In the genomic region with DNA sequence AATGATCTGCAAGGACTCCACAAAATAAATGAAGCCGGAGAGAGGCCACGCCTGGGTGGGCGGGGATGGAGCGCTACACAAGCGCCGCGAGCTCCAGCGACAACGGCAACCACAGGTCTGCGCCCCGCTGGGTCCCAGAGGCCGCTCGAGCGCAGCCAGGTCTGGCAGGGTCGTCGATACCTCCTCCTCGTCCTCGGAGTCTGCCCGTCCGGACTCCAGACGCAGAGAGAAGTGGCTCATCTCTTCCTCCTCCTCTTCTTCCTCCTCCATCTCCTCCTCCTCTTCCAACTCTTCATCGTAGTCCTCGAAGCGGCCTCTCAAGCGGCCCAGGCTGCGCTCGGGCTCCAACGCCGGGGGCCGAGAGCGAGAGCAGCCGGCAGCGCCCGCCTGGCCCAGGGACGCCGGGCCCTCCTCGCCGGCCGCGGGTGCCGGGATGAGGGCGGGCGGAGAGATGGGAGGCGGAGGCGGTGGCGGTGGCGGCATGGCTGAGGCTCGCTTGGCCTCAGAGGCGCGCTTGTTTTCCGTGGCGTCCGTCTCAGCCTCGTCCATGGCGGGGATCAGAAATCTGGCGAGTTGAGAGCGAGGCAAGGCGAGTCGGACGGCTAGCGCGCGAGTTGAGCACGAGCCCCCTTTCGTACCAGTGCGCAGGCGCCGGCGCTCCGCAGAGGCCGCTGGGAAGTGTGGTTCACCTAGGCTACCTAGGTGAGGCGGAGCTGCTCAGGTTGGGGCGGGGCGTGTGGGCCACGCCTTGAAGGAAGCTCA, we compare ENCODE assay signal across 8 mouse cellular contexts. TPM values are rescaled to one million over a fixed set of nuclear protein-coding genes. Genes with fewer than 3 reads are reported as not detected.
DNase-seq lines count a peak whose midpoint lies in the region; ATAC-seq and TF ChIP-seq lines count a peak whose summit lies in the region.

Pcgf6 (minus strand) TSS at position 636 of the 762 bp plus-strand sequence.

- DNase-seq in MEL (ENCODE audit: low read depth, low spot score): peak; percentile 95
- DNase-seq in cerebellum, adult 18-20 months: peak; percentile 92 to 93
- DNase-seq in heart, postnatal 36 days: peak; percentile 71 to 76
- DNase-seq in layer of hippocampus, adult 18-20 months (ENCODE audit: low spot score in 2 of 2): peak; percentile 74 to 85
- DNase-seq in lung, adult 2 months: peak; percentile 78
- DNase-seq in thymus, adult 18-20 months: peak; percentile 75 to 81

- intact Hi-C loops in heart, postnatal 36 days (cut with DNase I): no loop called here

- WGBS in forebrain, embryonic 16.5 days: under 1% methylated on average over 75 of the region's 75 CpGs
- WGBS in lung, adult 2 months: under 1% methylated on average over 74 of the region's 75 CpGs

- TF ChIP-seq EP300 in MEL (IDR thresholded peaks at IDR 0.05; ENCODE audit: low read depth in 1 of 2, low read length in 2 of 2): no peak

- H3K9ac ChIP-seq in MEL (ENCODE audit: control insufficient read depth, low read depth, low read length, poor library complexity, severe bottlenecking): peak within 1 kb of the TSS; percentile 81
- H3K9ac ChIP-seq in forebrain, embryonic 16.5 days (replicated peaks; ENCODE audit: low read depth, low read length): peak within 1 kb of the TSS; percentile 94

- no peak for TF ChIP-seq RAD21 in MEL (IDR thresholded peaks at IDR 0.05; ENCODE audit: low read depth, low read length)

- peaks cover 5 to 17% of the 10 kb centered on the region in 2 experiments for H3K36me3 ChIP-seq in MEL (ENCODE audit: control insufficient read depth in 1 of 2, insufficient read depth in 2 of 2, low read length in 2 of 2)
- peaks cover 8% of the 10 kb centered on the region; the same call in 1 of the 2 replicates for H3K36me3 ChIP-seq in forebrain, embryonic 16.5 days (ENCODE audit: control insufficient read depth, insufficient read depth)

- H3K27me3 ChIP-seq in MEL (ENCODE audit: control insufficient read depth in 1 of 2, insufficient read depth in 2 of 2, low read length in 2 of 2): no peaks in the 10 kb centered on the region
- H3K27me3 ChIP-seq in forebrain, embryonic 16.5 days (replicated peaks; ENCODE audit: control insufficient read depth, insufficient read depth, low read length): no peaks in the 10 kb centered on the region

- peak within 1 kb of the TSS; percentile 63 for H3K27ac ChIP-seq in MEL (ENCODE audit: control insufficient read depth, low read depth, low read length)
- H3K27ac ChIP-seq in forebrain, embryonic 16.5 days (ENCODE audit: low read length): peak within 1 kb of the TSS; percentile 84

- ATAC-seq in forebrain, embryonic 16.5 days: peak; percentile 95
- ATAC-seq in neutrophil, adult 5-6 weeks (ENCODE audit: extremely low read depth, insufficient number of reproducible peaks, low FRiP score, poor library complexity, severe bottlenecking): peak; percentile 88

- no peaks in the 10 kb centered on the region for H3K9me3 ChIP-seq in MEL (replicated peaks; ENCODE audit: insufficient read depth, low read length)
- no peaks in the 10 kb centered on the region for H3K9me3 ChIP-seq in forebrain, embryonic 16.5 days (ENCODE audit: control insufficient read depth, low read length)

- TF ChIP-seq CTCF in MEL (IDR thresholded peaks at IDR 0.05 in 2 of 3, conservative IDR thresholded peaks at IDR 0.05 in 1 of 3; ENCODE audit: control insufficient read depth in 1 of 3, insufficient read depth in 1 of 3, low read depth in 2 of 3, low read length in 3 of 3, poor library complexity in 1 of 3, severe bottlenecking in 1 of 3): no peak
- TF ChIP-seq CTCF in lung, adult 2 months (IDR thresholded peaks at IDR 0.05; ENCODE audit: insufficient read depth, low read length): no peak

- peak within 1 kb of the TSS; percentile 78 for H3K4me2 ChIP-seq in forebrain, embryonic 16.5 days (ENCODE audit: low read length)

- peaks cover 4 to 17% of the 10 kb centered on the region in 2 experiments for H3K4me1 ChIP-seq in MEL (ENCODE audit: control insufficient read depth in 1 of 2, insufficient read depth in 2 of 2, low read length in 2 of 2)
- H3K4me1 ChIP-seq in forebrain, embryonic 16.5 days (replicated peaks; ENCODE audit: control insufficient read depth, insufficient read depth, low read length): peaks cover 20% of the 10 kb centered on the region
- peaks cover 3% of the 10 kb centered on the region; the same call in 1 of the 2 replicates for H3K4me1 ChIP-seq in lung, adult 2 months (ENCODE audit: control insufficient read depth, insufficient read depth, low read length)

- peak; percentile 82 to 86 for TF ChIP-seq POLR2A in MEL (IDR thresholded peaks at IDR 0.05; ENCODE audit: control insufficient read depth in 1 of 2, insufficient read depth in 1 of 2, low read depth in 1 of 2, low read length in 2 of 2, poor library complexity in 1 of 2)
- peak; percentile 38; the same call in 1 of the 2 replicates for TF ChIP-seq POLR2A in lung, adult 2 months (IDR thresholded peaks at IDR 0.05; ENCODE audit: borderline replicate concordance, extremely low read depth, low read depth, low read length)

- H3K79me2 ChIP-seq in MEL (ENCODE audit: control insufficient read depth, insufficient read depth, low read length, poor library complexity): peaks cover 20% of the 10 kb centered on the region

- peak within 1 kb of the TSS; percentile 72 to 81 for H3K4me3 ChIP-seq in MEL (ENCODE audit: control insufficient read depth in 1 of 2, insufficient read depth in 1 of 2, low read depth in 2 of 2, low read length in 2 of 2)
- peak within 1 kb of the TSS; percentile 98 for H3K4me3 ChIP-seq in forebrain, embryonic 16.5 days (replicated peaks; ENCODE audit: low read length)
- peak within 1 kb of the TSS; percentile 83 for H3K4me3 ChIP-seq in lung, adult 2 months (replicated peaks; ENCODE audit: extremely low read depth, low read depth, low read length)

TF ChIP-seq in MEL, 35 proteins besides CTCF, POLR2A, EP300 and RAD21:
- TF ChIP-seq KAT2A (conservative IDR thresholded peaks at IDR 0.05; ENCODE audit: low read depth, low read length) (peak; percentile 80; the same call in 1 of the 2 replicates), MAX (IDR thresholded peaks at IDR 0.05; ENCODE audit: low read length) (peak; percentile 91), MYC (IDR thresholded peaks at IDR 0.05; ENCODE audit: low read depth, low read length) (peak; percentile 77), NRF1 (IDR thresholded peaks at IDR 0.05; ENCODE audit: insufficient read depth, low read depth, low read length, poor library complexity, severe bottlenecking) (peak; percentile 96), USF1 (IDR thresholded peaks at IDR 0.05; ENCODE audit: low read depth, low read length) (peak; percentile 76; the same call in 1 of the 2 replicates), E2F4 (IDR thresholded peaks at IDR 0.05; ENCODE audit: borderline replicate concordance, low read depth, low read length) (peak; percentile 56; the same call in 1 of the 2 replicates), CHD1 (IDR thresholded peaks at IDR 0.05; ENCODE audit: low read depth, low read length) (no peak), GATA1 (IDR thresholded peaks at IDR 0.05; ENCODE audit: low read depth, low read length) (no peak), MEF2A (IDR thresholded peaks at IDR 0.05; ENCODE audit: extremely low read depth, insufficient replicate concordance, low read depth, low read length, poor library complexity, severe bottlenecking) (no peak), ELF1 (IDR thresholded peaks at IDR 0.05; ENCODE audit: low read depth, low read length) (no peak), POLR2AphosphoS2 (IDR thresholded peaks at IDR 0.05; ENCODE audit: low read length) (peak; percentile 86), SIN3A (IDR thresholded peaks at IDR 0.05; ENCODE audit: low read length) (peak; percentile 88), TCF12 (IDR thresholded peaks at IDR 0.05; ENCODE audit: low read depth, low read length) (peak; percentile 30; the same call in 1 of the 2 replicates), UBTF (IDR thresholded peaks at IDR 0.05; ENCODE audit: borderline replicate concordance, insufficient read depth, low read depth, low read length) (peak; percentile 97; the same call in 1 of the 2 replicates), HCFC1 (IDR thresholded peaks at IDR 0.05; ENCODE audit: low read depth, low read length) (peak; percentile 97), TBP (IDR thresholded peaks at IDR 0.05; ENCODE audit: low read depth, low read length) (peak; percentile 78), NELFE (IDR thresholded peaks at IDR 0.05; ENCODE audit: low read depth, low read length) (peak; percentile 91), MXI1 (IDR thresholded peaks at IDR 0.05; ENCODE audit: low read depth, low read length) (peak; percentile 79)

RNA-seq across cellular contexts. Expression of gene Pcgf6, which starts in this region (rescaled TPM):
- total RNA-seq in MEL (2012; rRNA removed): 29.0 and 31.1 TPM in 2 replicates
- 10 to 100 TPM in 1 of 2 experiments, not detected in 1; 47.5 TPM for polyA plus RNA-seq in MEL (2012; ENCODE audit: insufficient read depth in 1 of 2, insufficient read length in 2 of 2, low read depth in 1 of 2, low replicate concordance in 2 of 2, missing spikeins in 1 of 2)
- polyA plus RNA-seq in forebrain, embryonic 16.5 days (2015; fragmentation: Nextera tagmentation; extraction: Ambion mirVana): 28.9 and 32.3 TPM in 2 replicates
- total RNA-seq in heart, postnatal 36 days (2021): 1 to 10 TPM; 3.0 to 3.4 TPM
- 10 to 100 TPM; 19.8 to 20.8 TPM for total RNA-seq in layer of hippocampus, adult 18-20 months (2021)
- 3.9 and 4.7 TPM in 2 replicates for polyA plus RNA-seq in lung, adult 2 months (2012; rRNA removed)
- total RNA-seq in neutrophil, adult 5-6 weeks (2017): 12.4 and 14.4 TPM in 2 replicates

Comparison
In these comparisons a context has a peak if more than half of its experiments do, and no peak if none do; other contexts are left out.
1. Peak in every context shown above with its lines: DNase-seq, ATAC-seq, H3K4me3 ChIP-seq and H3K27ac ChIP-seq.